Mouse (Mus musculus) midbrain, embryonic 12.5 days (tissue): ENCODE data around the gene Vps8. TPM values are rescaled to one million over a fixed set of nuclear protein-coding genes. Genes with fewer than 3 reads are reported as not detected.

Experiments used
- ATAC-seq: fragments of 200-750 bp; cut with Nextera tagmentation; 2 replicates; pipeline ENCODE4 v1.8.0; 2017; ENCODE audit warnings: low read depth, moderate TSS enrichment, moderate library complexity; ENCODE audit not compliant: low FRiP score
- H3K27ac ChIP-seq: fragments of 300-500 bp; sonication (generic); replicated peaks from 2 replicates; pipeline ENCODE4 v1.5.1; 2016; ENCODE audit warnings: mild to moderate bottlenecking
- H3K27me3 ChIP-seq: fragments of 300-500 bp; sonication (generic); 2 replicates; pipeline ENCODE4 v1.6.1; 2016; ENCODE audit warnings: mild to moderate bottlenecking
- H3K36me3 ChIP-seq: fragments of 300-500 bp; sonication (generic); 2 replicates; pipeline ENCODE4 v1.6.1; 2016
- H3K4me1 ChIP-seq: fragments of 300-500 bp; sonication (generic); 2 replicates; pipeline ENCODE4 v1.6.1; 2016
- H3K4me2 ChIP-seq: fragments of 300-500 bp; sonication (generic); replicated peaks from 2 replicates; pipeline ENCODE4 v1.6.1; 2016; ENCODE audit warnings: mild to moderate bottlenecking, moderate library complexity
- H3K4me3 ChIP-seq: fragments of 300-500 bp; sonication (generic); 2 replicates; pipeline ENCODE4 v1.5.1; 2016; ENCODE audit warnings: mild to moderate bottlenecking
- H3K9ac ChIP-seq: fragments of 300-500 bp; sonication (generic); replicated peaks from 2 replicates; pipeline ENCODE4 v1.6.1; 2016; ENCODE audit warnings: mild to moderate bottlenecking, moderate library complexity
- H3K9me3 ChIP-seq: fragments of 300-500 bp; sonication (generic); 2 replicates; pipeline ENCODE4 v1.6.1; 2016; ENCODE audit warnings: mild to moderate bottlenecking
- WGBS: fragments of 180-500 bp; shearing (Covaris S2); methylation state at CpG from one replicate; pipeline ENCODE4 v1.1.7; 2016; 5-methylcytosine and 5-hydroxymethylcytosine counted together
- polyA plus RNA-seq: library from polyadenylated mRNA; unstranded; fragments of >200 nt; fragmentation: Nextera tagmentation; extraction: Ambion mirVana; gene quantifications from 2 replicates; pipeline ENCODE4 v1.2.1, GENCODE M21; 2016

Vps8 gene
- polyA plus RNA-seq, 1 experiment from 2014 or later = 32.5 TPM

GRCm38 (mm10) chr16:21527271-21528007 is 104.5 kb downstream of the Vps8 start:
- Histone ChIP-seq H3K9me3 (no peaks in the 10 kb centered on the region), H3K9ac (no peak overlapping the region), H3K36me3 (peaks cover 12% of the 10 kb centered on the region), H3K4me1 (no peaks in the 10 kb centered on the region), H3K27ac (no peak overlapping the region), H3K4me2 (no peak overlapping the region), H3K4me3 (no peak overlapping the region), H3K27me3 (no peaks in the 10 kb centered on the region)
- ATAC-seq = no peak
- WGBS = 89% methylated on average over 10 of the region's 10 CpGs

GRCm38 (mm10) chr16:21533503-21533902 is 110.6 kb downstream of the Vps8 start:
- Histone ChIP-seq H3K27me3 (no peaks in the 10 kb centered on the region), H3K9me3 (no peaks in the 10 kb centered on the region), H3K9ac (no peak overlapping the region), H3K4me1 (no peaks in the 10 kb centered on the region), H3K36me3 (no peaks in the 10 kb centered on the region), H3K27ac (no peak overlapping the region), H3K4me3 (no peak overlapping the region), H3K4me2 (no peak overlapping the region)
- WGBS = 90% methylated on average over 4 of the region's 4 CpGs
- no peak for ATAC-seq

- H3K4me1 ChIP-seq = no peaks in the 10 kb centered on the region
- H3K27ac ChIP-seq = no peak overlapping the region
- H3K4me2 ChIP-seq = no peak overlapping the region
- no peaks in the 10 kb centered on the region for H3K9me3 ChIP-seq
- no peak overlapping the region for H3K4me3 ChIP-seq
- no peak for ATAC-seq
- WGBS = 89% methylated on average over 7 of the region's 7 CpGs
- no peaks in the 10 kb centered on the region for H3K27me3 ChIP-seq
- no peak overlapping the region for H3K9ac ChIP-seq
- H3K36me3 ChIP-seq = no peaks in the 10 kb centered on the region
Observed at GRCm38 (mm10) chr16:21536240-21537005, 113.5 kb downstream of the Vps8 start.

GRCm38 (mm10) chr16:21537312-21537711 is 114.4 kb downstream of the Vps8 start:
- no peak overlapping the region for H3K4me3 ChIP-seq
- no peaks in the 10 kb centered on the region for H3K36me3 ChIP-seq
- H3K9ac ChIP-seq = no peak overlapping the region
- H3K4me2 ChIP-seq = no peak overlapping the region
- no peak overlapping the region for H3K27ac ChIP-seq
- H3K9me3 ChIP-seq = no peaks in the 10 kb centered on the region
- no peaks in the 10 kb centered on the region for H3K4me1 ChIP-seq
- no peak for ATAC-seq
- 53% methylated on average over 3 of the region's 3 CpGs for WGBS
- H3K27me3 ChIP-seq = no peaks in the 10 kb centered on the region

GRCm38 (mm10) chr16:21538889-21539288 is 116.0 kb downstream of the Vps8 start:
- no peaks in the 10 kb centered on the region for H3K9me3 ChIP-seq
- no peak for ATAC-seq
- no peaks in the 10 kb centered on the region for H3K36me3 ChIP-seq
- 61% methylated on average over 2 of the region's 2 CpGs for WGBS
- no peak overlapping the region for H3K4me3 ChIP-seq
- H3K27ac ChIP-seq = no peak overlapping the region
- no peak overlapping the region for H3K4me2 ChIP-seq
- no peaks in the 10 kb centered on the region for H3K4me1 ChIP-seq
- no peak overlapping the region for H3K9ac ChIP-seq
- H3K27me3 ChIP-seq = no peaks in the 10 kb centered on the region

GRCm38 (mm10) chr16:21542559-21542958 is 119.6 kb downstream of the Vps8 start:
- WGBS = 54% methylated on average over 1 of the region's 1 CpGs
- ATAC-seq = no peak
- H3K4me2 ChIP-seq = no peak overlapping the region

GRCm38 (mm10) chr16:21547446-21547845 is 124.5 kb downstream of the Vps8 start:
- Histone ChIP-seq H3K36me3 (no peaks in the 10 kb centered on the region), H3K27me3 (no peaks in the 10 kb centered on the region), H3K4me1 (0 out of 2 replicates have a peak, but pooled peaks cover 8% of the 10 kb centered on the region), H3K4me3 (no peak overlapping the region), H3K9ac (no peak overlapping the region), H3K27ac (no peak overlapping the region), H3K9me3 (no peaks in the 10 kb centered on the region), H3K4me2 (no peak overlapping the region)
- WGBS = 39% methylated on average over 5 of the region's 5 CpGs
- ATAC-seq = no peak

More at GRCm38 (mm10) chr16:21542559-21542958, 119.6 kb downstream of the Vps8 start:
- H3K4me1 ChIP-seq = 0 out of 2 replicates have a peak, but pooled peaks cover 2% of the 10 kb centered on the region
- no peaks in the 10 kb centered on the region for H3K9me3 ChIP-seq
- no peaks in the 10 kb centered on the region for H3K27me3 ChIP-seq
- H3K4me3 ChIP-seq = no peak overlapping the region
- no peak overlapping the region for H3K27ac ChIP-seq
- H3K36me3 ChIP-seq = no peaks in the 10 kb centered on the region
- no peak overlapping the region for H3K9ac ChIP-seq

- Histone ChIP-seq H3K4me2 (no peak overlapping the region), H3K9me3 (no peaks in the 10 kb centered on the region), H3K27me3 (no peaks in the 10 kb centered on the region), H3K36me3 (no peaks in the 10 kb centered on the region; the same call in 1 of the 2 replicates), H3K9ac (no peak overlapping the region), H3K27ac (no peak overlapping the region), H3K4me1 (0 out of 2 replicates have a peak, but pooled peaks cover 8% of the 10 kb centered on the region), H3K4me3 (no peak overlapping the region)
- WGBS = 80% methylated on average over 4 of the region's 4 CpGs
- ATAC-seq = no peak
Observed at GRCm38 (mm10) chr16:21549751-21550150, 126.8 kb downstream of the Vps8 start.

GRCm38 (mm10) chr16:21550453-21550852 is 127.5 kb downstream of the Vps8 start:
- 76% methylated on average over 7 of the region's 7 CpGs for WGBS
- Histone ChIP-seq H3K27ac (no peak overlapping the region), H3K4me2 (no peak overlapping the region), H3K4me1 (0 out of 2 replicates have a peak, but pooled peaks cover 8% of the 10 kb centered on the region), H3K9ac (no peak overlapping the region), H3K9me3 (no peaks in the 10 kb centered on the region), H3K4me3 (no peak overlapping the region), H3K36me3 (no peaks in the 10 kb centered on the region; the same call in 1 of the 2 replicates), H3K27me3 (no peaks in the 10 kb centered on the region)
- no peak for ATAC-seq

GRCm38 (mm10) chr16:21553506-21553905 is 130.6 kb downstream of the Vps8 start:
- no peak for ATAC-seq
- 88% methylated on average over 3 of the region's 3 CpGs for WGBS
- H3K27ac ChIP-seq = no peak overlapping the region
- peaks cover 4% of the 10 kb centered on the region; the same call in 1 of the 2 replicates for H3K36me3 ChIP-seq
- 0 out of 2 replicates have a peak, but pooled peaks cover 3% of the 10 kb centered on the region for H3K9me3 ChIP-seq
- no peak overlapping the region for H3K4me2 ChIP-seq
- H3K4me3 ChIP-seq = no peak overlapping the region
- no peak overlapping the region for H3K9ac ChIP-seq
- H3K27me3 ChIP-seq = no peaks in the 10 kb centered on the region
- H3K4me1 ChIP-seq = 0 out of 2 replicates have a peak, but pooled peaks cover 6% of the 10 kb centered on the region

- H3K4me1 ChIP-seq = 0 out of 2 replicates have a peak, but pooled peaks cover 2% of the 10 kb centered on the region
- ATAC-seq = no peak
- no peak overlapping the region for H3K4me2 ChIP-seq
- H3K27ac ChIP-seq = no peak overlapping the region
- peaks cover 11% of the 10 kb centered on the region; the same call in 1 of the 2 replicates for H3K36me3 ChIP-seq
- 83% methylated on average over 3 of the region's 3 CpGs for WGBS
- H3K4me3 ChIP-seq = no peak overlapping the region
- no peaks in the 10 kb centered on the region for H3K27me3 ChIP-seq
- no peak overlapping the region for H3K9ac ChIP-seq
- H3K9me3 ChIP-seq = no peaks in the 10 kb centered on the region
Observed at GRCm38 (mm10) chr16:21562625-21563300, 139.8 kb downstream of the Vps8 start.
